Mouse (Mus musculus): ENCODE measurements around the gene Gas2l2. TPM values are rescaled to one million over a fixed set of nuclear protein-coding genes. Genes with fewer than 3 reads are reported as not detected.

The Gas2l2 gene
- polyA plus RNA-seq, 1 experiment from 2014 or later: 0.53 TPM

- Histone ChIP-seq H3K4me3 (ENCODE audit: low read length) (no peak overlapping the region), H3K4me1 (replicated peaks; ENCODE audit: control insufficient read depth, insufficient read depth, low read length) (no peaks in the 10 kb centered on the region), H3K9me3 (ENCODE audit: control insufficient read depth, low read length) (no peaks in the 10 kb centered on the region), H3K36me3 (ENCODE audit: control insufficient read depth, insufficient read depth, low read length) (peaks cover 7% of the 10 kb centered on the region; the same call in 1 of the 2 replicates), H3K27me3 (ENCODE audit: control insufficient read depth, insufficient read depth, low read depth, low read length) (no peaks in the 10 kb centered on the region), H3K27ac (ENCODE audit: low read length) (no peak overlapping the region), H3K4me2 (ENCODE audit: low read depth, low read length) (no peak overlapping the region), H3K9ac (ENCODE audit: low read length) (no peak overlapping the region)
- ATAC-seq (ENCODE audit: low read depth): no peak
- WGBS: 96% methylated on average over 1 of the region's 1 CpGs
These were observed 45.7 kb downstream of the Gas2l2 start for GRCm38 (mm10) chr11:83383532-83383887.

DNA sequence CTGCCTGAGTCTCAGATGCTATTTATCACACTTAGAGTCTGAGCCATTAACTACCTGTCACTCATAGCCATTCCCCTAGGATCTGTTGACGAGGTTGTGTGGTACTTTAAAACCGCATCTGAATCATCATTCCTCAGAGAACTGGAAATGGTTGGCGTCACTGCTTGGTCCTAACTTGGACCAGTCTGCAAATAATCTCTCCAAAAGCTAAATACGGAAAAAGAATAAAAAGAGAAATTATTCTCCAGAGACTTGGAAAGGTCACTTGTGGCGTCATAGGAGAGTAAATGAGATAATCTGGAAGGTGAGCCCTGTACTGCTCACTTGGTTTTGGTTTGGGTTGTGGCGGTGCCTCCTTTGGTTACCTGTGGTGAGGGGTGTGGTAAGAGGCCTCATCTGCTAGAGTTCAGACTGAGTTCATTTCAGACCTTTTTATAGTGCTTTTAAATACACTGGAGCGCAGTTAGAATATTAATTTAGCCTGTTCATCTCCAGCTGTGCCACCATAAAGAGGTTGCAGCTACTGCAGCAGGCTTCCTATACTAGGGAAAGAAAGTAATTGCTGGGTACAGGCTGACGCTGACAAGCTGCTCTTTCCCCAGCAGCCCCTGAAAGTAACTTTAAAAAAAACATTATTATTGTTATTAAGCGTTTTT lies 46.3 kb downstream of the Gas2l2 start:
- H3K27ac ChIP-seq (ENCODE audit: low read length): no peak overlapping the region
- no peak overlapping the region for H3K4me3 ChIP-seq (ENCODE audit: low read length)
- H3K27me3 ChIP-seq (ENCODE audit: control insufficient read depth, insufficient read depth, low read depth, low read length): no peaks in the 10 kb centered on the region
- H3K9ac ChIP-seq (ENCODE audit: low read length): no peak overlapping the region
- 72% methylated on average over 9 of the region's 9 CpGs for WGBS
- no peak for ATAC-seq (ENCODE audit: low read depth)
- H3K4me1 ChIP-seq (replicated peaks; ENCODE audit: control insufficient read depth, insufficient read depth, low read length): no peaks in the 10 kb centered on the region
- H3K4me2 ChIP-seq (ENCODE audit: low read depth, low read length): no peak overlapping the region
- H3K36me3 ChIP-seq (ENCODE audit: control insufficient read depth, insufficient read depth, low read length): 0 out of 2 replicates have a peak, but pooled peaks cover 4% of the 10 kb centered on the region
- H3K9me3 ChIP-seq (ENCODE audit: control insufficient read depth, low read length): no peaks in the 10 kb centered on the region

DNA sequence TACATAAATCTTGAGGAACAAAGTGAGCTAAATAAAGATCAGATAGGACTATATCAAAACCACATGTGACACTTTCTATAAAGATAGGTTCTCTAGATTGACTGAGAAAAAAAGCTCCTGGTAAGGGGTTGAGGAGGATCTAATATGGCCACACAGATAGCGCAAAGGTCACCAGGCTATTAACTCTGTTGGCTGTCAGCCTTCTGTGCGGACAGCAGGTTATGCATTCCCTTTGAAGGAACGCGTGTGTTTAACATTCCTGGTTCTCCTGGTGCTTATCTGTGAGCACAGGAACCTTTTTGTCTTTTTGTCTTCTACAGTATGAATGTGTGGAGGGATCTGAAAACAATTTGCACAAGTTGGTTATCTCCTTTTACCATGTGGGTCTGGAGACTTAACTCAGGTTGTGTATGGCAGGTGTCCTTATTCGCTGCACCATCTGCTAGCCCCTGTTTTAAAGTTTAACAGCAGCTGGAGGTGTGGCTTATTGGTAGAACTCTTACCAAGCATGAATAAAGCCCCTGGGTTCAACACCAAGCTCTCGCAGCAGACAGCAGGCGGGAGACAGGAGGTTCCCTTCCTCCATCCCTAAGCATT lies 49.4 kb downstream of the Gas2l2 start:
- no peak for ATAC-seq (ENCODE audit: low read depth)
- 63% methylated on average over 7 of the region's 7 CpGs for WGBS
- H3K4me2 ChIP-seq (ENCODE audit: low read depth, low read length): no peak overlapping the region

More for the DNA sequence above, 49.4 kb downstream of the Gas2l2 start:
- Histone ChIP-seq H3K27ac (ENCODE audit: low read length) (no peak overlapping the region), H3K9me3 (ENCODE audit: control insufficient read depth, low read length) (no peaks in the 10 kb centered on the region), H3K9ac (ENCODE audit: low read length) (no peak overlapping the region), H3K4me1 (replicated peaks; ENCODE audit: control insufficient read depth, insufficient read depth, low read length) (no peaks in the 10 kb centered on the region), H3K4me3 (ENCODE audit: low read length) (no peak overlapping the region), H3K36me3 (ENCODE audit: control insufficient read depth, insufficient read depth, low read length) (0 out of 2 replicates have a peak, but pooled peaks cover 8% of the 10 kb centered on the region), H3K27me3 (ENCODE audit: control insufficient read depth, insufficient read depth, low read depth, low read length) (no peaks in the 10 kb centered on the region)

Other genes with a start within 250 kb of the Gas2l2 start
- 1.1 and 1.2 TPM in 2 replicates for gene Slfn3, start 238.1 kb downstream of the Gas2l2 start, polyA plus RNA-seq (2015; fragmentation: Nextera tagmentation; extraction: Ambion mirVana)
- gene Slfn14, start 142.7 kb downstream of the Gas2l2 start, polyA plus RNA-seq (2015; fragmentation: Nextera tagmentation; extraction: Ambion mirVana): 0.45 and 0.75 TPM in 2 replicates
- gene Ap2b1, start 130.4 kb downstream of the Gas2l2 start, polyA plus RNA-seq (2015; fragmentation: Nextera tagmentation; extraction: Ambion mirVana): 54.9 and 59.8 TPM in 2 replicates
- 13.1 and 13.9 TPM in 2 replicates for gene Pex12, start 126.9 kb downstream of the Gas2l2 start, polyA plus RNA-seq (2015; fragmentation: Nextera tagmentation; extraction: Ambion mirVana)
- gene Rasl10b, start 20.3 kb downstream of the Gas2l2 start, polyA plus RNA-seq (2015; fragmentation: Nextera tagmentation; extraction: Ambion mirVana): 0.41 and 0.62 TPM in 2 replicates
- gene 1700020L24Rik, start 8.2 kb upstream of the Gas2l2 start, polyA plus RNA-seq (2015; fragmentation: Nextera tagmentation; extraction: Ambion mirVana): 0.39 TPM in 1 of 2 replicates, not detected in the other
- 1.7 and 1.8 TPM in 2 replicates for gene Mmp28, start 33.6 kb upstream of the Gas2l2 start, polyA plus RNA-seq (2015; fragmentation: Nextera tagmentation; extraction: Ambion mirVana)
- gene Taf15, start 43.6 kb upstream of the Gas2l2 start, polyA plus RNA-seq (2015; fragmentation: Nextera tagmentation; extraction: Ambion mirVana): 12.3 and 13.9 TPM in 2 replicates
- gene Heatr9, start 92.7 kb upstream of the Gas2l2 start, polyA plus RNA-seq (2015; fragmentation: Nextera tagmentation; extraction: Ambion mirVana): not detected in 2 replicates
- gene Ccl5, start 101.1 kb upstream of the Gas2l2 start, polyA plus RNA-seq (2015; fragmentation: Nextera tagmentation; extraction: Ambion mirVana): 1.1 and 1.9 TPM in 2 replicates
- gene Ccl9, start 149.2 kb upstream of the Gas2l2 start, polyA plus RNA-seq (2015; fragmentation: Nextera tagmentation; extraction: Ambion mirVana): 5.1 and 5.9 TPM in 2 replicates
- 10.0 and 19.7 TPM in 2 replicates for gene Ccl6, start 163.6 kb upstream of the Gas2l2 start, polyA plus RNA-seq (2015; fragmentation: Nextera tagmentation; extraction: Ambion mirVana)
- gene Rpl9-ps1, start 216.2 kb upstream of the Gas2l2 start, polyA plus RNA-seq (2015; fragmentation: Nextera tagmentation; extraction: Ambion mirVana): not detected in 2 replicates
- gene Ccl3, start 219.9 kb upstream of the Gas2l2 start, polyA plus RNA-seq (2015; fragmentation: Nextera tagmentation; extraction: Ambion mirVana): 0.48 and 0.95 TPM in 2 replicates
- gene Ccl4, start 233.1 kb upstream of the Gas2l2 start, polyA plus RNA-seq (2015; fragmentation: Nextera tagmentation; extraction: Ambion mirVana): not detected in 2 replicates

All from lung, embryonic 16.5 days (tissue).